Mouse (Mus musculus) cerebellum, adult 2 months (tissue): ENCODE measurements at regions not wholly inside any gene's neighbourhood (a gene's known extent, or its start where the extent isn't known, plus 50 kb on each side); places are given as distances from the start of the nearest gene placed in this dataset.

ENCODE experiments used
- CTCF ChIP-seq: fragments of 200-500 bp; IDR thresholded peaks from 2 replicates; pipeline ENCODE4 v1.5.1; 2011; ENCODE audit warnings: low read depth, mild to moderate bottlenecking, control low read depth, low read length, moderate library complexity, borderline replicate concordance; ENCODE audit not compliant: insufficient read depth
- POLR2A ChIP-seq: fragments of 200-500 bp; IDR thresholded peaks from 2 replicates; pipeline ENCODE4 v1.6.1; 2011; ENCODE audit warnings: low read length, control low read depth, borderline replicate concordance; ENCODE audit not compliant: insufficient read depth

- TF ChIP-seq CTCF (no peak), POLR2A (no peak)
Measured at GRCm38 (mm10) chr13:35345507-35346129, 314.0 kb upstream of the Cdyl start.
